Mouse (Mus musculus) liver, embryonic 14.5 days (tissue): Measurements from ENCODE around the gene Syce3. TPM values are rescaled to one million over a fixed set of nuclear protein-coding genes. Genes with fewer than 3 reads are reported as not detected.

ENCODE experiments used
- ATAC-seq: fragments of 200-750 bp; cut with Nextera tagmentation; 2 replicates; pipeline ENCODE4 v1.8.0; 2017; ENCODE audit warnings: moderate number of reproducible peaks, mild to moderate bottlenecking, moderate library complexity; ENCODE audit not compliant: insufficient read depth
- DNase-seq, 3 experiments: peaks; one replicate each; pipeline ENCODE4 v3.0.0-alpha.2; 2012 to 2013; ENCODE audit warnings: low read depth in 3 of 3, low spot score in 3 of 3
- H3K27ac ChIP-seq: fragments of 300-500 bp; sonication (generic); 2 replicates; pipeline ENCODE4 v1.5.1; 2014; ENCODE audit warnings: moderate library complexity, mild to moderate bottlenecking, control low read depth, inconsistent platforms
- H3K27me3 ChIP-seq: fragments of 300-500 bp; sonication (generic); 2 replicates; pipeline ENCODE4 v1.6.1; 2014; ENCODE audit warnings: mild to moderate bottlenecking, low read length, moderate library complexity; ENCODE audit not compliant: control insufficient read depth, insufficient read depth
- H3K36me3 ChIP-seq: fragments of 300-500 bp; sonication (generic); replicated peaks from 2 replicates; pipeline ENCODE4 v1.6.1; 2014; ENCODE audit warnings: low read depth; ENCODE audit not compliant: control insufficient read depth, insufficient read depth
- H3K4me1 ChIP-seq, 2 experiments: fragments of 200-500 bp in 1 of 2; fragments of 300-500 bp in 1 of 2; sonication (generic) in 1 of 2; replicated peaks; 2 replicates each; pipeline ENCODE4 v1.6.1; 2012 to 2014; ENCODE audit warnings: antibody characterized with exemption in 1 of 2, inconsistent platforms in 1 of 2, low read length in 1 of 2; ENCODE audit not compliant: control insufficient read depth in 2 of 2, insufficient read depth in 2 of 2
- H3K4me2 ChIP-seq: fragments of 300-500 bp; sonication (generic); 2 replicates; pipeline ENCODE4 v1.6.1; 2014; ENCODE audit warnings: low read depth, mild to moderate bottlenecking, control low read depth, moderate library complexity
- H3K4me3 ChIP-seq, 2 experiments: fragments of 200-500 bp in 1 of 2; fragments of 300-500 bp in 1 of 2; sonication (generic) in 1 of 2; 2 replicates each; pipeline ENCODE4 v1.5.1; 2012 to 2014; ENCODE audit warnings: low read depth in 2 of 2, low read length in 2 of 2, mild to moderate bottlenecking in 2 of 2, control low read depth in 1 of 2, inconsistent platforms in 1 of 2, moderate library complexity in 1 of 2; ENCODE audit not compliant: insufficient read depth in 1 of 2
- H3K9ac ChIP-seq: fragments of 300-500 bp; sonication (generic); replicated peaks from 2 replicates; pipeline ENCODE4 v1.6.1; 2014; ENCODE audit warnings: mild to moderate bottlenecking, control low read depth, moderate library complexity
- H3K9me3 ChIP-seq: fragments of 300-500 bp; sonication (generic); 2 replicates; pipeline ENCODE4 v1.6.1; 2016; ENCODE audit warnings: low read length, mixed read lengths; ENCODE audit not compliant: control insufficient read depth
- CTCF ChIP-seq: IDR thresholded peaks from 2 replicates; pipeline ENCODE4 v1.5.1; 2016; ENCODE audit warnings: antibody characterized with exemption, low read depth, control low read depth
- EP300 ChIP-seq: IDR thresholded peaks from 2 replicates; pipeline ENCODE4 v1.6.1; 2016; ENCODE audit warnings: antibody characterized with exemption, low read depth
- WGBS: fragments of 180-500 bp; shearing (Covaris S2); extraction: QIAGEN DNeasy Blood & Tissue Kit; methylation state at CpG from one replicate; pipeline ENCODE4 v1.1.7; 2014; ENCODE audit not compliant: insufficient replicate concordance; 5-methylcytosine and 5-hydroxymethylcytosine counted together
- polyA plus RNA-seq, 2 experiments: library from polyadenylated mRNA; depleted of rRNA in 1 of 2; stranded (reverse) in 1 of 2; unstranded in 1 of 2; fragments of >200 nt; fragmentation: Nextera tagmentation in 1 of 2; extraction: Ambion mirVana in 1 of 2; gene quantifications; 2 replicates each; pipeline versions ENCODE4 v1.2.1 to v1.2.3; 2012 to 2014

Syce3 gene
- polyA plus RNA-seq, 2 experiments: not detected

DNA sequence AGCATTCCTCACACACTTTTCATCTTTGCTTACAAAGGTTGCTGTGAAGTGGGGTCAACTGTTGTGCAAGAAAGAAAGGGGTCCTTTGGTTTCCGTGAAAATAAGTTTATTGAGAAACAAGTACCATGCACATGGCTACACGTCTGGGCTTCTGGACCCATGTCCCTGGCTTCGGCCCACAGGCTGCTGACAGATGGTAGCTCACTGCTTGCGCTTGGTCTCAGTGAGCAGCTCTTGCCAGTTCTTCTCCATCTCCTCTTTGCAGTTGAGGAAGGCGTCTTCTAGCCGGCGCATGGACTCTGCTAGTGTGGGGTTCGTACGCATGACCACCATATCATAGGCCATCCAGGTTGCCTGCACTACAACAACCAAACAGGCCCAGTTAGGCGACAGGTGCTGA is 20.2 kb downstream of the Syce3 start:
- H3K4me3 ChIP-seq: no peak overlapping the region
- DNase-seq (no peak), ATAC-seq (no peak)
- no peak overlapping the region for H3K4me2 ChIP-seq
- 73% methylated on average over 10 of the region's 10 CpGs for WGBS
- H3K4me1 ChIP-seq: no peaks in the 10 kb centered on the region
- no peak overlapping the region for H3K9ac ChIP-seq
- H3K27ac ChIP-seq: no peak overlapping the region
- no peak for TF ChIP-seq CTCF
- TF ChIP-seq EP300: no peak
- no peaks in the 10 kb centered on the region for H3K9me3 ChIP-seq
- H3K36me3 ChIP-seq: no peaks in the 10 kb centered on the region
- no peaks in the 10 kb centered on the region for H3K27me3 ChIP-seq

DNA sequence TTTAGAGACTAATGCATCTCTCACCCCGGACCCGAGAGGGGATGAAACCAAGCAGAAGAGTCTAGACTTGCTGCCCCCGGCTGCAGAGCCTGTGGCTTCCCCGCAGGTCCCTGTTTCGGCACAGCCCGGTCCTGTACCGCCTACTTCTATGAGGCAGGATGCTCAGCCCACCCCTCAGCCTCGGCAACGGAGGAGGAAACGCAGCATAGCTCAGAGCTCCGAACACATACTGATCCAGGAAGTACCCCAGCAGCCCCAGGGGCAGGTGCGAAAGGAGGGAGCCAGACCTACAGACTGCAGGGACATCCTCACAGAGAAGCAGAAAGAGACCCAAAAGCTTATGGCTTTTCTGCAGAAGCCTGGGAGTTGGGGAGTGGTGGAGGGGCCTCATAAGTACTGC is 23.2 kb downstream of the Syce3 start:
- H3K36me3 ChIP-seq: no peaks in the 10 kb centered on the region
- ATAC-seq (no peak), DNase-seq (no peak)
- TF ChIP-seq CTCF (no peak), EP300 (no peak)
- no peaks in the 10 kb centered on the region for H3K4me1 ChIP-seq
- no peak overlapping the region for H3K4me2 ChIP-seq
- H3K27me3 ChIP-seq: no peaks in the 10 kb centered on the region; the same call in 1 of the 2 replicates
- H3K9me3 ChIP-seq: no peaks in the 10 kb centered on the region
- no peak overlapping the region for H3K4me3 ChIP-seq
- WGBS: 25% methylated on average over 12 of the region's 12 CpGs
- H3K9ac ChIP-seq: no peak overlapping the region
- H3K27ac ChIP-seq: no peak overlapping the region

DNA sequence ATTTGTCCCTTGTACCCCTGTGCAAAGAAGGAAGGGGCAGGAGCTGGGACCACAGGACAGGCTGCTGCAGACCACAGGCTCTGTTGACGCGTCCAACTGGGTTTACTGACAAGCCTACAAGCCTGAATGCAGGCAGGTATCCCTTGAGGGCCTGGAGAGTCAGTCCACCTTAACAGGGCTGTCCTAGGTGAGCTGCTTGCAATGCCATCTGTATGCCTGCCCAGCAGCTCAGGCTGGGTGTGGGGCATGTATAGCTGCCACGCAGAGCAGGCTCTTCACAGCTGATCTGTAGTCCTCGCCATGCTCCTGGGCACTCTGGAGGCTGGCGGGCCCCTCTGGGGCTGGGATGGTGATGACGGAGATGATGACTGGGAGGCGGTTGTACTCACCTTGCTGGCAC is 25.7 kb downstream of the Syce3 start, which contains the start of gene Klhdc7b:
TSS of gene Klhdc7b (plus strand) at position 301 of the 400 bp plus-strand sequence.
- Histone ChIP-seq H3K27me3 (peaks cover under 1% of the 10 kb centered on the region), H3K4me1 (no peaks in the 10 kb centered on the region), H3K27ac (no peak within 1 kb of the TSS), H3K4me3 (no peak within 1 kb of the TSS), H3K4me2 (no peak within 1 kb of the TSS), H3K36me3 (no peaks in the 10 kb centered on the region), H3K9me3 (no peaks in the 10 kb centered on the region), H3K9ac (no peak within 1 kb of the TSS)
- DNase-seq (no peak), ATAC-seq (no peak)
- TF ChIP-seq CTCF (no peak), EP300 (no peak)
- 70% methylated on average over 7 of the region's 7 CpGs for WGBS

DNA sequence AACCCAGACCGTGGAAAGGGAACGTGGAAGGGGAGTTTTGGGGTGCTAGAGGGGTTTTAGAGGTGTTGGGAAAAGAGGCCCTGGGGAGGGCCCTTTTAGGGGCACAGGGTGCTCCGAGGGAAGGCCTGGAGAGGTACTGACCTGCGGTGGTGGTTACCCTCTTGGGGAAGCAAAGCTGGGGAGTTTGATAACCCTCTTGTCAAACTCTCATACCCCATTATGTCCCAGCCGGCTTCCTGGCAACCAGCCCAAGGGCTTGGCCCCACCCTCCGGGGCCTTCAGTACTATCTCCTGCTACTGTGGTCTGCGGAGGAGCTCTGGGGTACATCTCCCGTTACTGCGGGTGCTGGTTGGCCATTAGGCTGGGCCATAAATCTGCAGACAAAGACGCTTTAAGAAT is 30.9 kb downstream of the Syce3 start:
- Histone ChIP-seq H3K9ac (peak overlapping the region; percentile 24; the same call in 1 of the 2 replicates), H3K4me1 (peaks cover 0 to 2% of the 10 kb centered on the region in 2 experiments; a peak in 1 of 4 replicates), H3K9me3 (no peaks in the 10 kb centered on the region), H3K36me3 (no peaks in the 10 kb centered on the region), H3K27ac (no peak overlapping the region), H3K4me3 (peak overlapping the region; percentile 23 to 45; a peak in 3 of 4 replicates), H3K4me2 (peak overlapping the region; percentile 71), H3K27me3 (peaks cover 31% of the 10 kb centered on the region)
- DNase-seq (peak in 1 of 3 experiments; percentile 29), ATAC-seq (peak; percentile 58; the same call in 1 of the 2 replicates)
- WGBS: 5% methylated on average over 10 of the region's 10 CpGs
- TF ChIP-seq CTCF (no peak), EP300 (no peak)

DNA sequence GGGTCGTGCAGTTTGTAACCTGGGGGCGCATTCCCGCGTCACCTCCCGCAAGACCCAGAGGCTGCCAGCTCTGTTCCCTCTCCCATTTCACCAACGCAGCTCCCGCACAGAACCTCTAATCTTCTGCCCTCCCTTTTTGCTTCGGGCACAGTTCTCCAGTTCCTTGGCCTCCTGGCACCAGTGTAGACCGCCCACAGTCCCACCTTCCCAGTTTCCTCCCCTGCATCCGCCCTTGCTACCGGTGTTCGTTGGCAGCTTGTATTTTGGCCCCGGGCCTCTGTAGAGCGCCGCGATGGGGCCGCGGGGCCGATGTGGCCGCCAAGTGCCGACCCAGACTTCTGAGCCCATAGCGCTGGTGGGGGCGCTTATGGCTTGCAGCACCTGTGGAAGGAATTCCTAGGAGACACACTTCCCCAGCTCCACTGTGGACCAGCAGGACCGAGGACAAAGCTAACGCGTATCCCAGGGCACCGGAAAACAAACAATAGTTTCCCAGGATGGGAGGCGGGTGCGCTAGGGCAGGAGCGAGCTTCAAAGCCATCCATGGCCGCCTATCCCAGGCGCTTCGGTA is 31.4 kb downstream of the Syce3 start, which contains the start of gene Odf3b:
TSS of gene Odf3b (minus strand) at position 452 of the 571 bp plus-strand sequence.
- H3K27ac ChIP-seq: no peak within 1 kb of the TSS
- H3K27me3 ChIP-seq: peaks cover 31% of the 10 kb centered on the region
- H3K4me2 ChIP-seq: peak within 1 kb of the TSS; percentile 71
- 1% methylated on average over 33 of the region's 33 CpGs for WGBS
- TF ChIP-seq EP300 (no peak), CTCF (no peak)
- DNase-seq (no peak), ATAC-seq (peak; percentile 20; the same call in 1 of the 2 replicates)
- H3K9me3 ChIP-seq: no peaks in the 10 kb centered on the region
- H3K36me3 ChIP-seq: no peaks in the 10 kb centered on the region
- H3K9ac ChIP-seq: peak within 1 kb of the TSS; percentile 24
- H3K4me1 ChIP-seq: peaks cover 0 to 2% of the 10 kb centered on the region in 2 experiments; a peak in 1 of 4 replicates
- H3K4me3 ChIP-seq: peak within 1 kb of the TSS; percentile 23 to 45
